Mouse (Mus musculus): ENCODE results near the gene Ppia. TPM values are rescaled to one million over a fixed set of nuclear protein-coding genes. Genes with fewer than 3 reads are reported as not detected.
"Not testable (repeated sequence)": the region's sequence is repeated elsewhere in the genome, so short reads cannot be mapped to it uniquely, and the experiment has no call there.

Ppia gene
- total and polyA plus RNA-seq, 3 experiments = 196 to 3,073 (median 2,027) TPM

GRCm38 (mm10) chr11:6410050-6410602, 5.1 kb upstream of the Ppia start:
- no peaks in the 10 kb centered on the region for H3K9me3 ChIP-seq (replicated peaks)
- DNase-seq (ENCODE audit: low spot score) (no peak), ATAC-seq (ENCODE audit: extremely low read depth, insufficient number of reproducible peaks, low FRiP score, poor library complexity, severe bottlenecking) (0 out of 2 replicates have a peak, but pooled peaks have one; percentile 12)
- H3K27me3 ChIP-seq (ENCODE audit: insufficient read depth, low read length) = no peaks in the 10 kb centered on the region
- peaks cover 21% of the 10 kb centered on the region for H3K36me3 ChIP-seq (replicated peaks)
- TF ChIP-seq CTCF (IDR thresholded peaks at IDR 0.05; ENCODE audit: low read depth, low read length) = no peak
- TF ChIP-seq GATA2 (IDR thresholded peaks at IDR 0.05; ENCODE audit: borderline replicate concordance, low read depth, low read length) = no peak
- TF ChIP-seq TAL1 (conservative IDR thresholded peaks at IDR 0.05; ENCODE audit: low read depth, low read length) = no peak
- no peak for TF ChIP-seq POLR2AphosphoS5 (IDR thresholded peaks at IDR 0.05; ENCODE audit: insufficient replicate concordance, low read depth, low read length)
- no peak for TF ChIP-seq GATA1 (IDR thresholded peaks at IDR 0.05; ENCODE audit: borderline replicate concordance, low read length)
- H3K4me3 ChIP-seq (ENCODE audit: low read depth, low read length) = no peak overlapping the region; the same call in 1 of the 2 replicates
- peaks cover 43% of the 10 kb centered on the region for H3K4me1 ChIP-seq (ENCODE audit: insufficient read depth, low read depth, low read length)

DNA sequence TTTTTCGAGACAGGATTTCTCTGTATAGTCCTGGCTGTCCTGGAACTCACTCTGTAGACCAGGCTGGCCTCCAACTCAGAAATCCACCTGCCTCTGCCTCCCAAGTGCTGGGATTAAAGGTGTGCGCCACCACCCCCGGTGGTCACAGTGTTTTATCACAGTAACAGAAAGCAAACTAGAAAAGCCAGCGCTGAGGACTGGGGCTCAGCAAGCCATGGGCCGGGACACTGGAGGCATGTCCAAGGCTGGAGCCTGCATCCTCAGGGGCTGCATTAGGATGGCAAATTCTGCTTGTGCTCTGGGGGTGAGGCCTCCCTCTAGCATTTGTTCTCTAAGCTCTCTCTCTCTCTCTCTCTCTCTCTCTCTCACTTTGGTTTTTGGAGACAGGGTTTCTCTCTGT, 4.5 kb upstream of the Ppia start:
- H3K9me3 ChIP-seq (replicated peaks); H3K4me3 ChIP-seq (ENCODE audit: low read depth, low read length); H3K27me3 ChIP-seq (ENCODE audit: insufficient read depth, low read length); DNase-seq (ENCODE audit: low spot score); ATAC-seq (ENCODE audit: extremely low read depth, insufficient number of reproducible peaks, low FRiP score, poor library complexity, severe bottlenecking): not testable (repeated sequence)
- Histone ChIP-seq H3K36me3 (replicated peaks) (peaks cover 14% of the 10 kb centered on the region), H3K4me1 (ENCODE audit: insufficient read depth, low read depth, low read length) (peaks cover 41% of the 10 kb centered on the region)

GRCm38 (mm10) chr11:6411684-6412083, 3.6 kb upstream of the Ppia start:
- TF ChIP-seq TAL1 (conservative IDR thresholded peaks at IDR 0.05; ENCODE audit: low read depth, low read length) (no peak), POLR2AphosphoS5 (IDR thresholded peaks at IDR 0.05; ENCODE audit: insufficient replicate concordance, low read depth, low read length) (no peak), CTCF (IDR thresholded peaks at IDR 0.05; ENCODE audit: low read depth, low read length) (peak; percentile 95), GATA1 (IDR thresholded peaks at IDR 0.05; ENCODE audit: borderline replicate concordance, low read length) (no peak), GATA2 (IDR thresholded peaks at IDR 0.05; ENCODE audit: borderline replicate concordance, low read depth, low read length) (no peak)
- ATAC-seq (ENCODE audit: extremely low read depth, insufficient number of reproducible peaks, low FRiP score, poor library complexity, severe bottlenecking) (no peak), DNase-seq (ENCODE audit: low spot score) (peak; percentile 54)
- H3K4me3 ChIP-seq (ENCODE audit: low read depth, low read length) = no peak overlapping the region
- H3K27me3 ChIP-seq (ENCODE audit: insufficient read depth, low read length) = no peaks in the 10 kb centered on the region
- peaks cover 41% of the 10 kb centered on the region for H3K4me1 ChIP-seq (ENCODE audit: insufficient read depth, low read depth, low read length)
- H3K9me3 ChIP-seq (replicated peaks) = no peaks in the 10 kb centered on the region
- peaks cover 11% of the 10 kb centered on the region for H3K36me3 ChIP-seq (replicated peaks)

DNA sequence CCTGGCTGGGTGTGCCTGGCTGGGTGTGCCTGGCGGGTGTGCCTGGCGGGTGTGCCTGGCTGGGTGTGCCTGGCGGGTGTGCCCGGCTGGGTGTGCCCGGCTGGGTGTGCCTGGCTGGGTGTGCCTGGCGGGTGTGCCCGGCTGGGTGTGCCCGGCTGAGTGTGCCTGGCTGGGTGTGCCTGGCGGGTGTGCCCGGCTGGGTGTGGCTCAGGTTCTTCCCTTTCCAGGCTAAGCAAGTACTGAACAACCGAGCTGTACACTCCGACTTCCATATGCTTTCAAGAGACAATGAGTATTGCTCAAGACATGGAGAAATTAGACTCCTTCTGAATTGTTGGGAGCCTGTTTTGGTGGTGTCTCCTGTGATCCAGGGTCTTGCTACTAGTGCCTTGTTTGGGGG, 2.0 kb upstream of the Ppia start:
- Histone ChIP-seq H3K4me3 (ENCODE audit: low read depth, low read length) (no peak overlapping the region), H3K27me3 (ENCODE audit: insufficient read depth, low read length) (no peaks in the 10 kb centered on the region), H3K9me3 (replicated peaks) (no peaks in the 10 kb centered on the region), H3K4me1 (ENCODE audit: insufficient read depth, low read depth, low read length) (peaks cover 41% of the 10 kb centered on the region), H3K36me3 (replicated peaks) (peaks cover 14% of the 10 kb centered on the region)
- TF ChIP-seq GATA1 (IDR thresholded peaks at IDR 0.05; ENCODE audit: borderline replicate concordance, low read length) = no peak
- no peak for TF ChIP-seq CTCF (IDR thresholded peaks at IDR 0.05; ENCODE audit: low read depth, low read length)
- no peak for TF ChIP-seq TAL1 (conservative IDR thresholded peaks at IDR 0.05; ENCODE audit: low read depth, low read length)
- TF ChIP-seq GATA2 (IDR thresholded peaks at IDR 0.05; ENCODE audit: borderline replicate concordance, low read depth, low read length) = no peak
- TF ChIP-seq POLR2AphosphoS5 (IDR thresholded peaks at IDR 0.05; ENCODE audit: insufficient replicate concordance, low read depth, low read length) = no peak
- no peak for DNase-seq (ENCODE audit: low spot score)
- ATAC-seq (ENCODE audit: extremely low read depth, insufficient number of reproducible peaks, low FRiP score, poor library complexity, severe bottlenecking) = no peak

- H3K27me3 ChIP-seq (ENCODE audit: insufficient read depth, low read length) = no peaks in the 10 kb centered on the region
- peak overlapping the region; percentile 83 for H3K4me3 ChIP-seq (ENCODE audit: low read depth, low read length)
- H3K36me3 ChIP-seq (replicated peaks) = peaks cover 36% of the 10 kb centered on the region
- H3K4me1 ChIP-seq (ENCODE audit: insufficient read depth, low read depth, low read length) = peaks cover 36% of the 10 kb centered on the region
- DNase-seq (ENCODE audit: low spot score) (peak; percentile 97), ATAC-seq (ENCODE audit: extremely low read depth, insufficient number of reproducible peaks, low FRiP score, poor library complexity, severe bottlenecking) (peak; percentile 59)
- H3K9me3 ChIP-seq (replicated peaks) = no peaks in the 10 kb centered on the region
- no peak for TF ChIP-seq CTCF (IDR thresholded peaks at IDR 0.05; ENCODE audit: low read depth, low read length)
- no peak for TF ChIP-seq TAL1 (conservative IDR thresholded peaks at IDR 0.05; ENCODE audit: low read depth, low read length)
- TF ChIP-seq GATA2 (IDR thresholded peaks at IDR 0.05; ENCODE audit: borderline replicate concordance, low read depth, low read length) = no peak
- no peak; the same call in 1 of the 2 replicates for TF ChIP-seq POLR2AphosphoS5 (IDR thresholded peaks at IDR 0.05; ENCODE audit: insufficient replicate concordance, low read depth, low read length)
- no peak for TF ChIP-seq GATA1 (IDR thresholded peaks at IDR 0.05; ENCODE audit: borderline replicate concordance, low read length)
Measured at GRCm38 (mm10) chr11:6415551-6416404, 535 bp downstream of the Ppia start.

GRCm38 (mm10) chr11:6416405-6417034, 1.3 kb downstream of the Ppia start:
- H3K4me1 ChIP-seq (ENCODE audit: insufficient read depth, low read depth, low read length) = peaks cover 33% of the 10 kb centered on the region
- H3K4me3 ChIP-seq (ENCODE audit: low read depth, low read length) = peak overlapping the region; percentile 83
- DNase-seq (ENCODE audit: low spot score) = peak; percentile 75
- ATAC-seq (ENCODE audit: extremely low read depth, insufficient number of reproducible peaks, low FRiP score, poor library complexity, severe bottlenecking) = no peak; the same call in 1 of the 2 replicates
- no peaks in the 10 kb centered on the region for H3K27me3 ChIP-seq (ENCODE audit: insufficient read depth, low read length)
- peaks cover 40% of the 10 kb centered on the region for H3K36me3 ChIP-seq (replicated peaks)
- TF ChIP-seq TAL1 (conservative IDR thresholded peaks at IDR 0.05; ENCODE audit: low read depth, low read length) = no peak
- peak; percentile 27; the same call in 1 of the 2 replicates for TF ChIP-seq POLR2AphosphoS5 (IDR thresholded peaks at IDR 0.05; ENCODE audit: insufficient replicate concordance, low read depth, low read length)
- no peak for TF ChIP-seq CTCF (IDR thresholded peaks at IDR 0.05; ENCODE audit: low read depth, low read length)
- TF ChIP-seq GATA2 (IDR thresholded peaks at IDR 0.05; ENCODE audit: borderline replicate concordance, low read depth, low read length) = no peak
- TF ChIP-seq GATA1 (IDR thresholded peaks at IDR 0.05; ENCODE audit: borderline replicate concordance, low read length) = no peak
- H3K9me3 ChIP-seq (replicated peaks) = no peaks in the 10 kb centered on the region

Measured in G1E (cell line).